Mouse (Mus musculus) ES-E14 (cell line): ENCODE data around the gene Selenof.
"Not testable (repeated sequence)": the region's sequence is repeated elsewhere in the genome, so short reads cannot be mapped to it uniquely, and the experiment has no call there.

Experiments
- ZC3H11A ChIP-seq: IDR thresholded peaks from 2 replicates; pipeline ENCODE4 v1.6.1; 2012; ENCODE audit warnings: low read depth, mild to moderate bottlenecking, inconsistent platforms, low read length, borderline replicate concordance
- ZNF384 ChIP-seq: IDR thresholded peaks from 2 replicates; pipeline ENCODE4 v1.6.1; 2012; ENCODE audit warnings: low read depth, low read length, inconsistent platforms

GRCm38 (mm10) chr3:144605811-144606210 lies 35.7 kb downstream of the Selenof start:
- TF ChIP-seq ZC3H11A, ZNF384: not testable (repeated sequence)
